Mouse (Mus musculus): ENCODE data around the gene Ndc80. TPM values are rescaled to one million over a fixed set of nuclear protein-coding genes. Genes with fewer than 3 reads are reported as not detected.
A peak's percentile ranks its signal among the peaks of the same experiment; 100 is the strongest.
"Not testable (repeated sequence)": the region's sequence is repeated elsewhere in the genome, so short reads cannot be mapped to it uniquely, and the experiment has no call there.

The Ndc80 gene
- polyA plus RNA-seq, 1 experiment from 2014 or later, result 21.5 TPM

GRCm38 (mm10) chr17:71474762-71475704, 51.6 kb downstream of the Ndc80 start, which contains the start of gene Smchd1:
Gene Smchd1 (minus strand): TSS chr17:71475343.
- TF ChIP-seq CTCF (IDR thresholded peaks at IDR 0.05; ENCODE audit: low read depth), result peak; percentile 15; the same call in 1 of the 2 replicates
- no peaks in the 10 kb centered on the region for H3K27me3 ChIP-seq (ENCODE audit: insufficient read depth, low read length)
- peak within 1 kb of the TSS; percentile 97 for H3K27ac ChIP-seq
- H3K9me3 ChIP-seq (replicated peaks; ENCODE audit: low read length), result no peaks in the 10 kb centered on the region
- peak within 1 kb of the TSS; percentile 67 for H3K4me2 ChIP-seq (ENCODE audit: low read length)
- H3K36me3 ChIP-seq (ENCODE audit: insufficient read depth, low read length), result no peaks in the 10 kb centered on the region
- ATAC-seq (replicated peaks; ENCODE audit: low FRiP score, low read depth), result peak; percentile 96
- H3K4me3 ChIP-seq (replicated peaks; ENCODE audit: low read depth, low read length), result peak within 1 kb of the TSS; percentile 83
- peak within 1 kb of the TSS; percentile 78 for H3K9ac ChIP-seq (ENCODE audit: low read depth, low read length)
- under 1% methylated on average over 96 of the region's 109 CpGs for WGBS
- peaks cover 6% of the 10 kb centered on the region; the same call in 1 of the 2 replicates for H3K4me1 ChIP-seq (replicated peaks; ENCODE audit: insufficient read depth, low read length)
- peak; percentile 97 for DNase-seq (ENCODE audit: low spot score)

GRCm38 (mm10) chr17:71474128-71474527, 52.5 kb downstream of the Ndc80 start:
- no peak overlapping the region for H3K27ac ChIP-seq
- no peak for TF ChIP-seq CTCF (IDR thresholded peaks at IDR 0.05; ENCODE audit: low read depth)
- H3K4me1 ChIP-seq (replicated peaks; ENCODE audit: insufficient read depth, low read length), result peaks cover 5% of the 10 kb centered on the region; the same call in 1 of the 2 replicates
- no peaks in the 10 kb centered on the region for H3K27me3 ChIP-seq (ENCODE audit: insufficient read depth, low read length)
- peak overlapping the region; percentile 67 for H3K4me2 ChIP-seq (ENCODE audit: low read length)
- peak overlapping the region; percentile 83 for H3K4me3 ChIP-seq (replicated peaks; ENCODE audit: low read depth, low read length)
- no peaks in the 10 kb centered on the region for H3K9me3 ChIP-seq (replicated peaks; ENCODE audit: low read length)
- DNase-seq (ENCODE audit: low spot score) (peak; percentile 16), ATAC-seq (replicated peaks; ENCODE audit: low FRiP score, low read depth) (no peak)
- H3K9ac ChIP-seq (ENCODE audit: low read depth, low read length), result peak overlapping the region; percentile 78
- no peaks in the 10 kb centered on the region for H3K36me3 ChIP-seq (ENCODE audit: insufficient read depth, low read length)
- 16% methylated on average over 8 of the region's 8 CpGs for WGBS

GRCm38 (mm10) chr17:71471261-71471660, 55.4 kb downstream of the Ndc80 start:
- Histone ChIP-seq H3K36me3 (ENCODE audit: insufficient read depth, low read length) (no peaks in the 10 kb centered on the region), H3K4me1 (replicated peaks; ENCODE audit: insufficient read depth, low read length) (peaks cover 5% of the 10 kb centered on the region; the same call in 1 of the 2 replicates), H3K9me3 (replicated peaks; ENCODE audit: low read length) (no peaks in the 10 kb centered on the region), H3K4me3 (replicated peaks; ENCODE audit: low read depth, low read length) (no peak overlapping the region), H3K9ac (ENCODE audit: low read depth, low read length) (no peak overlapping the region), H3K27me3 (ENCODE audit: insufficient read depth, low read length) (no peaks in the 10 kb centered on the region), H3K27ac (no peak overlapping the region), H3K4me2 (ENCODE audit: low read length) (no peak overlapping the region)
- TF ChIP-seq CTCF (IDR thresholded peaks at IDR 0.05; ENCODE audit: low read depth), result no peak
- no peak for ATAC-seq (replicated peaks; ENCODE audit: low FRiP score, low read depth)
- 76% methylated on average over 2 of the region's 2 CpGs for WGBS
- DNase-seq (ENCODE audit: low spot score), result no peak

GRCm38 (mm10) chr17:71460312-71460711, 66.3 kb downstream of the Ndc80 start:
- ATAC-seq (replicated peaks; ENCODE audit: low FRiP score, low read depth) (no peak), DNase-seq (ENCODE audit: low spot score) (no peak)
- no peak for TF ChIP-seq CTCF (IDR thresholded peaks at IDR 0.05; ENCODE audit: low read depth)
- 87% methylated on average over 3 of the region's 3 CpGs for WGBS
- H3K9me3 ChIP-seq (replicated peaks; ENCODE audit: low read length), result no peaks in the 10 kb centered on the region
- no peaks in the 10 kb centered on the region for H3K4me1 ChIP-seq (replicated peaks; ENCODE audit: insufficient read depth, low read length)
- H3K27ac ChIP-seq, result no peak overlapping the region
- H3K4me2 ChIP-seq (ENCODE audit: low read length), result no peak overlapping the region
- peaks cover 16% of the 10 kb centered on the region; the same call in 1 of the 2 replicates for H3K36me3 ChIP-seq (ENCODE audit: insufficient read depth, low read length)
- no peaks in the 10 kb centered on the region for H3K27me3 ChIP-seq (ENCODE audit: insufficient read depth, low read length)
- no peak overlapping the region for H3K9ac ChIP-seq (ENCODE audit: low read depth, low read length)
- H3K4me3 ChIP-seq (replicated peaks; ENCODE audit: low read depth, low read length), result no peak overlapping the region

- H3K36me3 ChIP-seq (ENCODE audit: insufficient read depth, low read length), result peaks cover 18% of the 10 kb centered on the region; the same call in 1 of the 2 replicates
- no peak within 1 kb of the TSS for H3K4me2 ChIP-seq (ENCODE audit: low read length)
- 97% methylated on average over 2 of the region's 2 CpGs for WGBS
- no peak for TF ChIP-seq CTCF (IDR thresholded peaks at IDR 0.05; ENCODE audit: low read depth)
- H3K4me3 ChIP-seq (replicated peaks; ENCODE audit: low read depth, low read length), result no peak within 1 kb of the TSS
- no peak for DNase-seq (ENCODE audit: low spot score)
- H3K27ac ChIP-seq, result no peak within 1 kb of the TSS
- no peaks in the 10 kb centered on the region for H3K4me1 ChIP-seq (replicated peaks; ENCODE audit: insufficient read depth, low read length)
- H3K27me3 ChIP-seq (ENCODE audit: insufficient read depth, low read length), result no peaks in the 10 kb centered on the region
- H3K9me3 ChIP-seq (replicated peaks; ENCODE audit: low read length), result no peaks in the 10 kb centered on the region
- ATAC-seq (replicated peaks; ENCODE audit: low FRiP score, low read depth), result no peak
- no peak within 1 kb of the TSS for H3K9ac ChIP-seq (ENCODE audit: low read depth, low read length)
Observed at GRCm38 (mm10) chr17:71459818-71460217, 66.8 kb downstream of the Ndc80 start, which contains the start of gene Gm4707. Gene Gm4707 (minus strand): TSS chr17:71459918.

- ATAC-seq (replicated peaks; ENCODE audit: low FRiP score, low read depth); H3K9ac ChIP-seq (ENCODE audit: low read depth, low read length); H3K27me3 ChIP-seq (ENCODE audit: insufficient read depth, low read length); H3K27ac ChIP-seq; H3K4me2 ChIP-seq (ENCODE audit: low read length); H3K9me3 ChIP-seq (replicated peaks; ENCODE audit: low read length); DNase-seq (ENCODE audit: low spot score); H3K4me1 ChIP-seq (replicated peaks; ENCODE audit: insufficient read depth, low read length); H3K4me3 ChIP-seq (replicated peaks; ENCODE audit: low read depth, low read length): not testable (repeated sequence)
- 94% methylated on average over 6 of the region's 6 CpGs for WGBS
- peaks cover 14% of the 10 kb centered on the region; the same call in 1 of the 2 replicates for H3K36me3 ChIP-seq (ENCODE audit: insufficient read depth, low read length)
Observed at GRCm38 (mm10) chr17:71457361-71457760, 69.3 kb downstream of the Ndc80 start.

Other genes starting within 250 kb of the Ndc80 start
- gene Emilin2, start 214.9 kb downstream of the Ndc80 start, polyA plus RNA-seq (2015; fragmentation: Nextera tagmentation; extraction: Ambion mirVana), result 2.3 and 2.4 TPM in 2 replicates
- 0.80 TPM in 2 replicates for gene Gm4707, start 66.9 kb downstream of the Ndc80 start, polyA plus RNA-seq (2015; fragmentation: Nextera tagmentation; extraction: Ambion mirVana)
- 47.0 and 53.3 TPM in 2 replicates for gene Smchd1, start 51.5 kb downstream of the Ndc80 start, polyA plus RNA-seq (2015; fragmentation: Nextera tagmentation; extraction: Ambion mirVana)
- gene Spdya, start 25.2 kb upstream of the Ndc80 start, polyA plus RNA-seq (2015; fragmentation: Nextera tagmentation; extraction: Ambion mirVana), result 0.58 and 0.82 TPM in 2 replicates
- 54.6 and 56.2 TPM in 2 replicates for gene Wdr43, start 89.0 kb upstream of the Ndc80 start, polyA plus RNA-seq (2015; fragmentation: Nextera tagmentation; extraction: Ambion mirVana)
- 0.27 and 0.46 TPM in 2 replicates for gene Togaram2, start 146.4 kb upstream of the Ndc80 start, polyA plus RNA-seq (2015; fragmentation: Nextera tagmentation; extraction: Ambion mirVana)
- not detected in 2 replicates for gene Pcare, start 226.0 kb upstream of the Ndc80 start, polyA plus RNA-seq (2015; fragmentation: Nextera tagmentation; extraction: Ambion mirVana)
- gene Clip4, start 241.6 kb upstream of the Ndc80 start, polyA plus RNA-seq (2015; fragmentation: Nextera tagmentation; extraction: Ambion mirVana), result 6.2 and 6.9 TPM in 2 replicates

Data from kidney, postnatal 0 days (tissue).